Mouse (Mus musculus): Measurements from ENCODE around the gene Emc4.

Emc4 gene

DNA sequence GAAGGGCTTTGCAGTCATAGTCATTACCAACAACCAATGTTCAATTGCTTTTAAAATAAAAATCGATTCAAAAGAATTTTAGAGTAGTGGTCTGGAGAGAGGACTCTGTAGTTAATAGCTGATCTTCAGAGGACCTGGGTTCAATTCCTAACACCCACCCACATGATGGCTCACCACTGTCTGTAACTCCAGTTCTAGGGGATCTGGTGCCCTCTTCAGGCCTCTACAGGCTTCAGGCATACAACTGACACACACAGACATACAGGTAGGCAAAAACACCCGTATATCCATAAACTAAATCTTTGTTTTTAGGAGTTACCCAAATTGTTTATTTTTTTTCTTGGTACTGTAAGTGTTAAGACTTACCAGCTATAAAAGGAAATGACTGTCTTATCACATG, 28.1 kb downstream of the Emc4 start:
- DNase-seq (ENCODE audit: low spot score in 2 of 2): no peak

DNA sequence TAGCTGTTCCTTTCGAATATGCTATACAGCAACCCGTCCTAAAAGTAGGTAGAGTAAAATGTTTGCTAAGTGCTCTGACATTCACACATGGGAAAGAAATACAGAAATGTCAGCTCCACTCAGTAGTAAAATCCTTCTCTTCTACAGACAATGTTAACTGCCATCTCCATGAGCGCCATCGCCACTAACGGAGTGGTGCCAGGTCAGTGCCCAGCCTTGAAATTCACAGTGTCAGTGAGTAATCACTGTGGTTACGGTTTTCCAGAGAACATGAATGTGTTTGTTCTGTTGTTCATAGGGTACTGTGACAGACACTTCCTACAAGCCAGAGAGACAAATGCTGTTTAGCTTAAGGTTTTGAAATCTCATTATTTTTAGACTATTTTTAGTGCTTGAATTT, 30.6 kb downstream of the Emc4 start:
- no peak for DNase-seq (ENCODE audit: low spot score in 2 of 2)

DNA sequence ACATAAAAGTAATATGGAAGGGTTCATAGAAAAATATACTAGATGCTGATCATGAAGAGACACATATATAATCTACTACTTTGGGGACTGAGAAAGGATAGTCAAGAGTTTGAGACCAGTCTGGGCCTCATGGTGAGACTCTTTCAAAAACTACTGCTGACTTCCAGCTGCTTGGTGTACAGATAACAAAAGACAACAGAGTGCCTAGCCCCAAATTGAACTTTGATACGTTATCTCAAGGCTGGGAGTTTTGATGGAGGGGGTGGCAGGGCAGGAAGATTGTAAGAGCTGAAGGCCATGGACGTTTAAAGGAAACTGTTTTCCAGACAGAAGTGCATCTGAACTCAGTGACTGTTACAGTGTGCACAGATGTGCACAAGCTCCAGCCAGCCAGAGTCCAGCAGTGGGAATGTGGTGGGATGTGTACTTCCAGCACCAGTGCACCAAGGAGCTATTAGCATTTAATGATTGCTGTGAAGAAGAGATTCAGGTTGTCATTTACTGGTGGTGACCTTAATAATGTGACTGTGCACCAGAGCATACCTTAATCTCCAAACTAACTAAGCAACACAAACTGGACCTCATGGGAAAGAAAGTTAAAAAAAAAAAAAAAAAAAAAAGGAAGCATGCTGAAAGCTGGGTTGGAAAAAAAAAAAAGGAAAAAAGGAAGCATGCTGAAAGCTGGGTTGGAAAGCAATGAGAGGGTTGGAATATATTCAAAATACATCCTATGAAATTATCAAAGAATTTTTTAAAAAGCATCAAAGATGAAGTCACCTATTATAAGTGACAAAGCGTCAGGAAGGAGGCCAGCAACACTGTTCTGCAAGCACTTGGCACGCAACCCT, 35.6 kb downstream of the Emc4 start:
- DNase-seq (ENCODE audit: low spot score in 2 of 2): no peak

DNA sequence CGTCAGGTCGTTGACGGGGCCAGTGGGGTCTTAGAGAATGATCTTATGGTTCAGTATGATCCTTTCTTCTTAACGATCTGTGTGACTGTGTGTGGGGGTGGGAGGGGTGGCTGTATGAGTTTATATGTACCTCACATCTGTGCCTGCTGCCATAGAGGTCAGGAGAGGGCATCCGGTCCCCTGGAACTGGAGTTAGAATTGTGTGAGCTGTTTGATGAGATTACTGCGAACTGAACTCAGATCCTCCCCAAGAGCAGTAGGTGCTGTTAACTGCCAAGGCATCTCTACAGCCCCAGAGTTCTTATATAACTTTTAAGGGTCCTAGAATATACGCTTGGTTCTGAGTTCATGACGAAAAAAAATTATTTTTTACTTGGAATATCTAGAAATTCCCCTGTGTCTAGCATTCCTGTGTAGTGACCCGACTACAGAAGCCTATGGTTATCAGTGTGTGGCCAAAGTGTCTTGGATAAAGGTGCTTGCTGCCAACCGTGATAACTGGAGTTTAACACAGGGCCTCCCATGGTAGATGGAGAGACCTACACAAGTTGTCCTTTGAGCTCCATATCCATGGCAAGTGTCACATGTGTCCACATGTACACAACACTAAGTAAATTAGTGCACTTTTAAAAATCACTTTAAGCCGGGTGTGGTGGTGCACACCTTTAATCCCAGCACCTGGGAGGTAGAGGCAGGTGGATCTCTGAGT, 39.6 kb downstream of the Emc4 start:
- DNase-seq (ENCODE audit: low spot score in 2 of 2): no peak

DNA sequence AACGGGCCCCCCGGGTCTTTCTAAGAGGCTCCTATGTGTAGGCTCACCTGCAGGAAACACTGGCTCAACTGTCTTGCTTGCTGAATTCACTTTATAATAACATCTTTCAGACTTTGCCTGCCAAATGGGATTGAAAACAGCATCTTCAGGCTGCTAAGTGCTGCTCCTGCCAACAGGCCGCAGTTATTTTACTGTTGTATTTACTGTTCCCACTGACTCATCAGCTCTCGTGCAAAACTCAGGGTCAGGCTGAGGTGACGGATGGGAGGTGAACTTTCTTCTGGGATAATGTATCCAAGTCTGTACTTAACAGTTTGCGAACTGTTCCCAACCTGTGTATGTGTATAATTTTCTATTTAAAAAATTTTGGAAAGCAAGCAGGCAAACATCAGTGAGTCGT, 48.9 kb downstream of the Emc4 start:
- no peak for DNase-seq (ENCODE audit: low spot score in 2 of 2)

DNA sequence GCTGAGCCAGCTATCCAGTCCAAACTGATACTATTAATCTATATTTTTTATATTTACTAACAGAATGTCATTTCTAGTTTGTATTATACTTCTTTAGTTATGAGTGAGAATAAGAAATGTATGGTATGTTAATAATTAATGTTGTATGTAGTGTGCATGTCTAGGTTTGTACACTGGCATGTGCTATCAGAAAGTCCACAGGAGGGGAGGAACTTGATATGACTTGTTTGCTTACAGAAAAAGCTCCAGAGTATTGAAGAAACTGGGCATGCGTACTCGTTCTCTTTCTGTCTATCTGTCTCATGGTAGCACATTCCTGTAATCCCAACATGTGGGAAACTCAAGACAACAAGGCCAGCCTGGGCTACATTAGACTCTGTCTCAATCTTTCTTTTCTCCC, 49.6 kb downstream of the Emc4 start:
- DNase-seq (ENCODE audit: low spot score in 2 of 2): no peak

DNA sequence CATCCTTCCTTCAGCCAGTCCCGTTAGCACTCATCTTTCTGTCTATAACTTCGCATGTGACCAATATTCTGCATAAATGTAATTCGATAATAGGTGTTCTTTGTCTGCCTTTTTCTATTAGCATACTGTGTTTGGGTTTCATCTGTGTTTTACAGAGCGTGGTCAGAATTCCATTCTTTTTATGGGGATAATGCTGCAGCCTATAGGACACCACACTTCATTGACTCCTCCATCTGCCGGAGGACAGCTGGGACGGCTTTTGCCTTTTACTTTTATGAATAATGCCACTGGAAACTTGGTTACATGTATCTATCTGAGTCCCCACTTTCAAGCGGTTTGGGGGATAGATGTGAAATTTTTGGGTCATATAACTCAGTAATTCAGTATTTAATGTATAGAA, 52.2 kb downstream of the Emc4 start:
- no peak for DNase-seq (ENCODE audit: low spot score in 2 of 2)
